Mouse (Mus musculus): ENCODE results near the gene Lrguk.
A peak's percentile ranks its signal among the peaks of the same experiment; 100 is the strongest.

DNA sequence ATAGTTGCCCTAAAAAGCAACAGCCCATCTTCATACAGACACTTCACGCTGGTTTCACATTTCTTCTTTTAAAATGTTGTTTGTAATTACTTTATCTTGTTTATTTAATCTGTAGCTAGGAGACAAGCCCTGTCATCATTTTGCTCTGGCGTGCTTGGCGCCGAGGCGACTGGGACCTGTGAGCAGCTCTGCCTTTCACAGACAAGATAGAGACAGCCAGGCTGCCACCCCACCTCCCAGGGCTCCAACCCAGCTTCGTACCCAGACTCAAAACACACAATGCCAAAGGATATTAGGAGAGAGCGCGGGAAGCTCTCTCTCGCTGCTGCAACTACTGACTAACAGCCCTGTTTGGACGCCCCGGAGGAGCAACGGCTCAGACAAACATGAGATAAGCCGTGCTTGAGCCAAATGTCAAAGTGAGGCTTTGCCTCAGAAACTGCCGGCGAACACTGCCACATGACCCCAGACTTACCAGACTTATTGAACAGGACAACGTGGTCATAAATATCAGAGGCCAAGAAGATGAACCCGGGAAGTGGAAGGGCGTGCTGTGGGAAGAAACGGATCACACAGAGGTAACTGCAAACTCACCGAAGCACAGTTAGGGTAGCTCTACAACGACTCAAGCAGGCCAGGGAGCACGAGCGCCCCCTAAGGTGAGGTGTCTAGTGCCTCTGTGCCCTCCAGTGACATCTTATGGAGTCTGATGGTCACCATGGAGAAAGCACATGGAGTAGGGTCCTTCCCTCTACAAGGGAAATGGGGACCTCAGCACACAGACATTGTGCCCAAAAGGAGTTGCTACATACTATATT lies 131.0 kb downstream of the Lrguk start:
- TF ChIP-seq CTCF (IDR thresholded peaks at IDR 0.05; ENCODE audit: insufficient read depth, low read length) (0 out of 2 replicates have a peak, but pooled peaks have one; percentile 8), POLR2A (IDR thresholded peaks at IDR 0.05; ENCODE audit: borderline replicate concordance, extremely low read depth, low read depth, low read length) (no peak)
